Mouse (Mus musculus) brain, embryonic 14.5 days (tissue): ENCODE measurements around the gene Smap1. TPM values are rescaled to one million over a fixed set of nuclear protein-coding genes. Genes with fewer than 3 reads are reported as not detected.

ENCODE experiments used
- DNase-seq: peaks from one replicate; pipeline ENCODE4 v3.0.0-alpha.2; 2011; ENCODE audit warnings: low read depth
- CTCF ChIP-seq: fragments of 200-500 bp; IDR thresholded peaks from 2 replicates; pipeline ENCODE4 v1.5.1; 2012; ENCODE audit warnings: inconsistent platforms, mild to moderate bottlenecking, moderate library complexity, borderline replicate concordance; ENCODE audit not compliant: insufficient read depth, insufficient read length; ENCODE audit errors: extremely low read depth
- POLR2A ChIP-seq: fragments of 200-500 bp; IDR thresholded peaks from 2 replicates; pipeline ENCODE4 v1.6.1; 2012; ENCODE audit warnings: mild to moderate bottlenecking, inconsistent platforms, borderline replicate concordance; ENCODE audit not compliant: poor library complexity, insufficient read depth, insufficient read length, severe bottlenecking; ENCODE audit errors: extremely low read depth
- polyA plus RNA-seq: library from polyadenylated mRNA; depleted of rRNA; stranded (reverse); fragments of >200 nt; gene quantifications from 2 replicates; pipeline ENCODE4 v1.2.3, GENCODE M21; 2012

Smap1 gene
- polyA plus RNA-seq, 1 experiment = 156 TPM

- TF ChIP-seq POLR2A = no peak
- no peak for TF ChIP-seq CTCF
- DNase-seq = no peak
These were observed 18.8 kb downstream of the Smap1 start for GRCm38 (mm10) chr1:23903340-23903739.

GRCm38 (mm10) chr1:23902736-23903135, 19.4 kb downstream of the Smap1 start:
- DNase-seq = no peak
- no peak for TF ChIP-seq CTCF
- no peak for TF ChIP-seq POLR2A

- TF ChIP-seq CTCF (no peak), POLR2A (no peak)
- no peak for DNase-seq
These were observed 22.5 kb downstream of the Smap1 start for GRCm38 (mm10) chr1:23899647-23900020.

GRCm38 (mm10) chr1:23899020-23899646, 23.0 kb downstream of the Smap1 start:
- DNase-seq = no peak
- TF ChIP-seq POLR2A (no peak), CTCF (no peak)

- no peak for TF ChIP-seq POLR2A
- no peak for TF ChIP-seq CTCF
- DNase-seq = no peak
These were observed 30.0 kb downstream of the Smap1 start for GRCm38 (mm10) chr1:23892072-23892471.

GRCm38 (mm10) chr1:23884914-23885313, 37.2 kb downstream of the Smap1 start:
- TF ChIP-seq CTCF = no peak
- TF ChIP-seq POLR2A = no peak
- DNase-seq = peak; percentile 74

- peak; percentile 82 for DNase-seq
- no peak for TF ChIP-seq CTCF
- no peak for TF ChIP-seq POLR2A
These were observed 37.9 kb downstream of the Smap1 start for GRCm38 (mm10) chr1:23884087-23884668.

- DNase-seq = no peak
- no peak for TF ChIP-seq CTCF
- TF ChIP-seq POLR2A = no peak
These were observed 39.4 kb downstream of the Smap1 start for GRCm38 (mm10) chr1:23882681-23883080.

- TF ChIP-seq POLR2A (no peak), CTCF (no peak)
- no peak for DNase-seq
These were observed 49.9 kb downstream of the Smap1 start for GRCm38 (mm10) chr1:23872194-23872593.

GRCm38 (mm10) chr1:23867350-23867862, 54.7 kb downstream of the Smap1 start:
- no peak for DNase-seq
- TF ChIP-seq POLR2A = no peak
- no peak for TF ChIP-seq CTCF

GRCm38 (mm10) chr1:23865566-23865965, 56.6 kb downstream of the Smap1 start:
- TF ChIP-seq CTCF = no peak
- TF ChIP-seq POLR2A = no peak
- no peak for DNase-seq

GRCm38 (mm10) chr1:23860944-23861343, 61.2 kb downstream of the Smap1 start:
- no peak for TF ChIP-seq POLR2A
- no peak for TF ChIP-seq CTCF
- no peak for DNase-seq
